Mouse (Mus musculus) heart, adult 2 months (tissue): ENCODE results near the gene 1700080O16Rik.

Source experiments
- CTCF ChIP-seq: fragments of 200-600 bp; IDR thresholded peaks from 2 replicates; pipeline ENCODE4 v1.8.1; 2022; ENCODE audit warnings: antibody characterized with exemption, mild to moderate bottlenecking, moderate library complexity
- EP300 ChIP-seq: fragments of 200-500 bp; IDR thresholded peaks from 2 replicates; pipeline ENCODE4 v1.6.1; 2011; ENCODE audit warnings: low read depth, low read length, control low read depth; ENCODE audit not compliant: insufficient read depth

- TF ChIP-seq CTCF (no peak), EP300 (no peak)
Measured at GRCm38 (mm10) chrX:52000072-52000471, 27.5 kb upstream of the 1700080O16Rik start.
